Mouse (Mus musculus) spleen, embryonic (tissue): ENCODE results near the gene Tssk6.

ENCODE experiments used
- CTCF ChIA-PET: fragments of 350-600 bp; sonication (Branson Sonifier 250); formaldehyde crosslinking; loops from one replicate; lab custom pipeline; 2022; lab: Charles Lee

Gene Tssk6

GRCm38 (mm10) chr8:69915748-69916147 lies 13.8 kb downstream of the Tssk6 start:
- CTCF ChIA-PET: no interaction called here

GRCm38 (mm10) chr8:69918506-69918905 lies 16.5 kb downstream of the Tssk6 start:
- CTCF ChIA-PET: interaction anchor here (0.7 kb wide), 1 partner anchor 428 kb away, joined by 3 read pairs; no protein-coding TSS in a partner anchor

- CTCF ChIA-PET: no interaction called here
Observed at GRCm38 (mm10) chr8:69919010-69919409, 17.0 kb downstream of the Tssk6 start.

- CTCF ChIA-PET: no interaction called here
Observed at GRCm38 (mm10) chr8:69919876-69920662, 18.1 kb downstream of the Tssk6 start.

- CTCF ChIA-PET: no interaction called here
Observed at GRCm38 (mm10) chr8:69921141-69921540, 19.2 kb downstream of the Tssk6 start.

DNA sequence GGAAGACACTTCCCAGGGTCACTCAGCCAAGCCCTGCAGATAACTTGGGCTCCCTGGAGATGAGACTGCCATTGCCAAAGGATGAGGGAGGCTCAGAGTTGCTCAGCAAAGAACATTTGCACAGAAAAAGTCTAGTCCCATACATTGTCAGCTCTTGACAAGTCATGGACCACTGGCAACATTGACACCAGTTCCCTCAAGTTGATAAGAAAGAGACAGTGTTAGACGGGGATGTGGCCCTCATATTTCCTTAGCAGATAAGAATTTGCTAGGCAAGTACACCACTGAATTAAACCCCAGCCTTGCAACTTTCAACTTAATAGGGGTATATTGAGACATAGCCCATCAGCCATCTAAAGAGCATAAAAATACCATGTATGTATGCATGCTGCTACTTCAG lies 22.0 kb downstream of the Tssk6 start:
- CTCF ChIA-PET: interaction anchor here (0.5 kb wide), 1 partner anchor 95 kb away, joined by 5 read pairs; no protein-coding TSS in a partner anchor

GRCm38 (mm10) chr8:69926901-69927300 lies 24.9 kb downstream of the Tssk6 start:
- CTCF ChIA-PET: no interaction called here

- CTCF ChIA-PET: no interaction called here
Observed at GRCm38 (mm10) chr8:69933811-69934210, 31.8 kb downstream of the Tssk6 start.

DNA sequence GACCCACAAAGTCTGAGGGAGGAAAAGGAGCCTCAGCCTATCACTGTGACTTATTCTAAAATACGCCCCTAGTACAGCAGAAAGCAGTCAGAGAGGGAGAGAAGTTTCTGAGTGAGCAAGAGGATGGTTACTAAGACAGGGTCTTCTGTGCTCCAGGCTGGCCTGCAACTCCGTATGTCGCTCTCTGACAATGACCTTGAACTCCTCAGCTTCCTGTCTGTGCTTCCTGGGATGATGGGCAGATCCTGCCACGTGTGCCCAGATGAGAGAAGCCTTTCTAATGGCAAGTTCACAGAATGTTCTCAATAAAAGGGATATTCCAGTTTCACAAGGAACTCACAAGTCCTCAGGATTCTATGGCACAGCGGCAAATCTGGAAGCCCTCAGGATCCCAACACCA lies 32.6 kb downstream of the Tssk6 start:
- CTCF ChIA-PET: no interaction called here

GRCm38 (mm10) chr8:69935431-69935830 lies 33.4 kb downstream of the Tssk6 start:
- CTCF ChIA-PET: no interaction called here

DNA sequence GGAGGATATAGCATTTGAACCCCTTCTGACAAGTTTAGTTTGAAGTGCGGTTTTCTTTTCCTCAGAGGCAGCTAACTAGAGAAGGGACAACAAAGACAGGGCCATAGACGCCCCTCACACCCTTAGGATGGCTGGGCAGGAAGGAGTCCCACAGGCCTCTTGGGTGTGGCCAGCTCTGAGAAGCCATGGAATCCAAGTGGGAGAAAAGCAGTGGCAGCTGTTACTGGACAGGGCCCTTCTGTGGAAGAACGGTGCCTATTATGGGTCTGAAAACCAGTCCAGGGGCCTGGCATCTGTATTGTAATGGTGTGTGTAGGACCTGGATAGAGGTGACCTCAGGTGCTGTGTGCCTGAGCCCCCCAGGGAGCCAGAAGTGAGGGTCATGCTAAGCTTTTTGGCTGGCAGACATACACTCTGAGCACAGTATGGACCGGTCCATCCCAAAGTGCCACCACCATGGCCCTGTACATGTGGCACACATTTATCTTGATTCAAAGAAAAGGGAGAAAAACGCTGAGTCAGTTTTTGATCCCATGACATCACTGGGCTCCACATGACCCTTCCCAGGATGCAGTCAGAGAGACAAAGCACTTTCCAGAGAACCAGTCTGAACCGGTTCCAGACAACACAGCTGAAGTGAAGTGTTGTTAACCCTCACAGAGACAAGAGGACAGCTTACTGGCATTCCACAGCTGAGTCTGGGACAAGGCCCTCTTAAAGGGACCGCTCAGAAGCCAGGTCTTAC lies 34.2 kb downstream of the Tssk6 start:
- CTCF ChIA-PET: interaction anchor here (0.5 kb wide), 1 partner anchor 333 kb away, joined by 3 read pairs; no protein-coding TSS in a partner anchor

DNA sequence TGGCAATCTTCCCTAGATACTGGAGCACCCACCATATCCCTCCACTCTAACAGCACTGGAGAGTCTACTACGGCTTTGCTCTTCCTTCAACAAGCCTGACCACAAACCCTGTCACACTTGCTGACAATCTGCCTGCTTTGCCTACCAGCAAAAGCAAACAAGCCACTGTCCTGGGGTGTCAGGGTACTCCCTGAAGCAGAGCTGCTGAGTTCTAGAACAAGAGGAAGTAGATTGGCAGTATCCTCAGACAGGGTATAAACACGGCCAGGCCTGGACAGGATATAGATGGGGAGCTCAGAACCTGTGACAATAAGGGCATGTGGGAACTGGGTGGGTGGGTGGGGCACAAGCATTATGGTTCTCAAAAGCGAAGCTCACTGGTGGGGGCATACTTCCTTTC lies 35.5 kb downstream of the Tssk6 start:
- CTCF ChIA-PET: no interaction called here

DNA sequence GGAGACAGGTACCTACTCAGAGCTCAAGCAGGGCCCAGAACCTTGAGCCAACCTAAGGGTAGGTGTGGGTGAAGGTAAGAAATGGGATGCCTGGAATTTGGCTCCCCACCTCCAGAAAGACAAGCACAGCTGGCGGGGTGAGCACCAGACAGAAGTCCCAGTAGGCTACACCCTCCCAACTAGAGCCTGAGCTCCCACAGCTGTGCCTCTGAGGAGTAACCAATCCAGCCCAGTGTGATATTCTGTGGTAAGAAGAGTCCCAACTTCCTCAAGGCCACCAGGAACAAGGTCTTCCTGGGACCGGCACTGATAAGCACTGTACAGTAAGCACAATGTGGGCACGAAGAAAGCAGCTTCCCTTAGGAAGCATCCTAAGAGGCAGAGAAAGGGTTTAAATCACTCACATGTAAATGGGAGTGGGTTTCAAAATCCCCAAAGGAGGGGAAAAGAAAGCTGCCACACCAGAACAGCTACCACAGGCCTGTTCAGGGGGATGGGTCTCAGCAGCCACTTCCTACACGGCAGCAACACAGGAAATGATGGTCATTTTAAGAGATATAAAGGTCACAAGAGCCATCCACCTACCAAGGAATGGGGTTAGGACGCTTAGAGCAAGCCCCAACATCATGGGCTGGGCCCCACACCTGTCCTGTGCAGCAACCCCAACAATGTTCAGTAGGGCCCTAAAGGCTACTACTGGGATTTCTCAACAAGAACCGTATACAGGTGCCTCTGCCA lies 36.4 kb downstream of the Tssk6 start:
- CTCF ChIA-PET: no interaction called here

DNA sequence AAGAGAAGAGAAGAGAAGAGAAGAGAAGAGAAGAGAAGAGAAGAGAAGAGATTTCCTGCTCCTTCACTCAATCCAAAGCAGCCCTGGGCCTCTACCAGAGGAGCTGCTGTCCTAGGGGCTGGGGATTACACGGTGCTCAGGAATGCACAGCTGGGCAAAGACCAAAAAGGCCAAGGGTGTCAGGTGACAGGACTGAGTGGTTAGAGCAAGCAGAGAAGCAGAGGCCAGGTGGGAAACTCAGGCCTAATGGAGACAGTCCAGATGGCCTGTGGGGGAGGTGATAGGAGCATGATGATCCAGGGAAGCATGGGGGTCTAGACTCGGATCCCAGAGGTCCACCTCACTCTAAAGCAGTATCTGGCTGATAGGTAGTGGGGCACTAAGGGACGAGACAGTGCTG lies 37.6 kb downstream of the Tssk6 start:
- CTCF ChIA-PET: interaction anchor here (0.6 kb wide), 1 partner anchor 15 kb away, joined by 3 read pairs; no protein-coding TSS in a partner anchor

DNA sequence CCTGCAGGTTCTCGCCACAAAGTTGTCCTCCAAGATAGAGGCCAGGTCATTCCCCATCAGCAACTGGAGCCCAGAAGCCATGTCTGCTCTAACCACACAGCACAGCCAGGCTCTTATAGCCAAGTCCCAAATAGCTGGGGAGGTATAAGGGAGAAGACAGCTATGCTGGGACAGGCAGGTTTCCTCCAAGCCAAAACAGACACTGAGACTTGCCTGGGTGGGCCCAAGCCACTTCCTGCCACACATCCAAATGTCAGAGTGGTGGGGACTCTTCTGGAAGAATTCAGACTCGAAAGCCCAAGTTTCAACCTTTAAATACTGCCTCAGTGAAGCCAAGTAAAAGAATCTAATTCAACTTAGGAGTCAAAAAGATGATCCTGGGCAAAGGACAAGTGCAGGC lies 38.4 kb downstream of the Tssk6 start:
- CTCF ChIA-PET: no interaction called here

DNA sequence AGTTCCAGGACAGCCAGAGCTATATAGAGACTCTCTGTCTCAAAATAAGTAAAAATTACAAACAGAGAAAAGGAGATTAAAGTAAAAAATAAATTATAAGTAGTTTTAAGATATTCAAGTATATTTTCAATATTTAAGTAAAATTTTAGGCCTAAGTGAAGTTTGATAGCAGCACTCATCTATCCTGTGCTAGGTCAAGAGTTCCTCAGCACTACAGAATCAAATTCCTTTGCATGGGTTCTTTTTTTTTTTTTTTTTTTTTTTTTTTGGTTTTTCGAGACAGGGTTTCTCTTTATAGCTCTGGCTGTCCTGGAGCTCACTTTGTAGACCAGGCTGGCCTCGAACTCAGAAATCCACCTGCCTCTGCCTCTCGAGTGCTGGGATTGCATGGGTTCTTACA lies 40.5 kb downstream of the Tssk6 start:
- CTCF ChIA-PET: interaction anchor here (0.6 kb wide), 1 partner anchor 82 kb away, joined by 3 read pairs; no protein-coding TSS in a partner anchor

GRCm38 (mm10) chr8:69950300-69950699 lies 48.3 kb downstream of the Tssk6 start:
- CTCF ChIA-PET: no interaction called here
